Mouse (Mus musculus) hematopoietic stem cell, adult 5-6 weeks (primary cell): Measurements from ENCODE around the gene Usp46. TPM values are rescaled to one million over a fixed set of nuclear protein-coding genes. Genes with fewer than 3 reads are reported as not detected.

ENCODE experiments used
- ATAC-seq, 2 experiments: fragments of 125-278 bp in 1 of 2; replicated peaks in 1 of 2; 2 replicates each; pipeline ENCODE4 v1.8.0; 2016 to 2017; ENCODE audit warnings: inconsistent platforms in 2 of 2, mild to moderate bottlenecking in 2 of 2, moderate number of reproducible peaks in 2 of 2, low read depth in 1 of 2, moderate TSS enrichment in 1 of 2; ENCODE audit not compliant: low FRiP score in 2 of 2, poor library complexity in 2 of 2, severe bottlenecking in 2 of 2, insufficient read depth in 1 of 2, low TSS enrichment in 1 of 2
- total RNA-seq: library from RNA; stranded (forward); fragments of 172-1452, 232-1000 nt; gene quantifications from 2 replicates; pipeline ENCODE4 v1.2.3, GENCODE M21; 2017

Gene Usp46
- total RNA-seq, 1 experiment from 2014 or later, result 12.8 TPM

DNA sequence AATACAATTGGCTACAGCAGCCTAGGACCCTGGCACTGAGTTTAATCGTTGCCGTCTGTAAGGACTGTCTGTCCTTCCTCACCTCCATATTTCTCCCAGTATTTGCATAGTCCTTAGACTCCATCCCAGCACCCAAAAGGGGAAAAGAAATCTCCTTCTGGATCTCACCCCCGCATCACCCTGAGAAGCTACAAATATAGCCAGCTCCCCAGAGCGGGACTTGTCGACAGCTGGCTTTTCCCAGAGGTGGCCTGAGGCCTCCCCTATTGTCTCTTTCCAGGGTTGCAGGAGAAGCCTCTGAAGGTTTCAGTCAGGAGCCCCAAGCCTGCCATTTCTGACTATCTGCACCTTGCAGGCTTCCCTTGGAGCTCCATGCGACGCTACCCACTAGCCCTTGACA, 23.6 kb downstream of the Usp46 start:
- no peak for ATAC-seq

- no peak for ATAC-seq
These were observed 25.4 kb downstream of the Usp46 start for GRCm38 (mm10) chr5:74042796-74043340.

DNA sequence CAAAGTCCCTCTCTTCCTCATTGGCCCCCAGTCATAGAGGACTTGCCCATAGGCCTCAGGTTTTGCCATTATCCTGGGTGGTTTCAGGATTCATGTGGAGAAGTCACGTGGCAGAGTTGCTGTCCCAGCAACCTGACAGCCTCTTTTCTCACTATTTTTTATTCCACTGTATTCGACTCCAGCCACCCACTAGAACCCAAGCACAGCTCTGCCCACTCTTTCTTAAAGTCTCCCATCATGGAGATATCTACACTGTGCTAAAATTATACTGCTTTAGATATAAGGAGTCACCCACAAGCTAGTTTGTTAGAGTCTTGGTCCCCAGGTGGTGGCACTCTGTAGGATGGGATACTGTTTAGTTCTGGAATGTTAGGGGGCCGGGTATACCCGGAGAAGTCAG, 27.7 kb downstream of the Usp46 start:
- ATAC-seq, result no peak

DNA sequence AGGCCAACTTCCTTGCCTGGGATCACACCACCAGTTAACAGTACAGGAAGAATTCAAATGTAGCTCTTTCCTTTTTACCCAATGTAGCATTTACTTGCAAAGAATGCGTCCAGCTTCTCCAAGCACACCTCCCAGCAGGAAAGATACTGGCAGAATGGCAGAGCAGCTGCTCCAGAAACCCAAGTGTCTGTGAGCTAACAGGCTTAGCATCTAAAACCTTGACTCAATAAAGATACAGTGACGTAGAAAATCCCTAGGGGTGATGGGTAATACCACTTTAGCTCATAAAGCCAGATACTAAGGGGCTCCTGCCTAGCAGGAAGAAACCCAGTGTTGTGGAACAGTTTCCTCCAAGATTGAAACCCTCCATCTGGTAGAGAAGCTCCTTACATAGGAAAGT, 32.8 kb downstream of the Usp46 start:
- no peak for ATAC-seq

DNA sequence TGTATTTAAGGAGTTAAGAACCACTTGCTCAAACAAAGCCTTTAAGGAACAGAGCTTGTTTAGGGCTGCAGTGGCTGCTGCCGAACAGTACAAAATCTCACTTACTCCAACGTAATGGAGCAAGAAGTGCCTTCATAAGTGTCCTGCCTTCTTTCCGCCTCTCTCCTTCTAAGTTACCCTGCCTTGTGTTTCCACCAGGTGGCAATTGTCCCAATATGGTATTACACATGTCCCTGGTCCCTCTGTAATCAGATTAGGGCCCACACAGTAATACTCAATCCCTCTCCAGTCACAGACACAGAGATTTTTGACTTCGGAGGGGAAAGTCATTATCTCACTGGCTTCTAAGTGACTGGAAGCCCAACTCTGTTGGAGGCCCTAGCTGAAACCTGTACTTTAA, 34.1 kb downstream of the Usp46 start:
- ATAC-seq, result no peak

- ATAC-seq, result no peak
These were observed 38.4 kb downstream of the Usp46 start for GRCm38 (mm10) chr5:74029787-74030186.

GRCm38 (mm10) chr5:74028691-74029479, 39.3 kb downstream of the Usp46 start:
- peak in 1 of 2 experiments; percentile 29; a peak in 1 of 4 replicates for ATAC-seq

DNA sequence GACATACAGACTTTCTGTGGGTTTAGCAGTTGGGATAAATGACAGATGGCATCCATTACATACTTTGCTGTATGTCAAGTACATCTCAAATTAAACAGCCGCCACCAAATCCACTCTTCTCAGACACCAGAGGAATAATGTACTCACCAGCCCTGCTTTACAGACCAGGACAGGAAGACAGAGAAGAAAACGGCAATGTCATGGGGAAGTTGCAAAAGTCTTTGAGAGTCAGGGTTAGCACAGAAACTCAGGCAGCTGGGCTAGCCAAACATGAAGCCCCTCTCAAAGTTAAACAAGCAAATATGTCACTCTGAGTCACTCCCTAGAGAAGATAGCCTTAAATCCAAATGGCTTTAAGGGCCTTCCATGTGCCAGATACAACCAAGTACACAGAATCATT, 40.0 kb downstream of the Usp46 start:
- ATAC-seq, result peak in 1 of 2 experiments; percentile 25; a peak in 1 of 4 replicates

- no peak for ATAC-seq
These were observed 47.7 kb downstream of the Usp46 start for GRCm38 (mm10) chr5:74020506-74020905.

GRCm38 (mm10) chr5:74018870-74019565, 49.2 kb downstream of the Usp46 start:
- ATAC-seq, result no peak

- ATAC-seq, result no peak
These were observed 50.7 kb downstream of the Usp46 start for GRCm38 (mm10) chr5:74017488-74017887.

DNA sequence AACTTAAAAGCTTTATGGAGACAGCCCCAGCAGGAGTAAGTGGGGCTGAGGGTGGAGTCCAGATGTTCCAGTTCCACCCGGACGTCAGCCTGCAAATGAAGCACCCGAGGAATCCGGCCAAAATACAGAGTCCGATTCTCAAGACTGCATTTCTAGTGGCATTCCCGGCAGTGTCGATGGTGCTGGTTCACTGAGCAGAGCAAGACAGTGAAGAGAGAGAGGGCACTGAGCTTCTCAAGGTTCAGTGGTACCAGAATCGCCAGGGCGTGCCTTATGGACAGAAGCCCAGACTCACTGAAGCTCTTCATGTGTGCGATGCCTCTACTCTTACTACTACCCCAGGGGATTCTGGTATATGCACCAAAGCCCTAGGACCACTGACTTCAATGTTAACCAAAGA, 56.6 kb downstream of the Usp46 start:
- no peak for ATAC-seq

DNA sequence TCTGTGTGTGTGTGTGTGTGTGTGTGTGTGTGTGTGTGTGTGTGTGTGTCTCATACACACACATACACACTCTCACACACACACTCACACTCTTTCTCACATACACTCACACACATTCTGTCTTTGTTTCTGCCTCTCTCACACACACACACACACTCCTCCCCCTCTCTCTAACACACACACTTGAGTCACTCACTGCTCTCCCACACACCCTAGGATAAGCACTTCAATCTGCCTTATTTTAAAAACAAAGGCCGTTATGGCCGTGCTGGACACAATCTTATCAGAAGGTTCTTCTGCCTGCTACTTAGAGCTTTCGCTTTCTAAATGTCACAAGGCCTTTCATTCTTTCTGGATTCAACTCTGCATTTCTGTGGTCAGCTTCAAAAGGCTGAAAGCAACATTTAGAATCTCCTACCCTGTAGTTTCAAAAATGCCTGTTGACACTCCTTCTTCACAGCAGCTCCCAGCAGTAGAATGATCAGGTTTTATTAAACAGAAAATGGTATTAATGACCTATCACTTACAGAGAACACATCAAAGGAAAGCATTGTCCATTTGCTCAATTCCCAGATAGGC, 60.6 kb downstream of the Usp46 start:
- no peak for ATAC-seq

- no peak for ATAC-seq
These were observed 62.3 kb downstream of the Usp46 start for GRCm38 (mm10) chr5:74005936-74006335.

DNA sequence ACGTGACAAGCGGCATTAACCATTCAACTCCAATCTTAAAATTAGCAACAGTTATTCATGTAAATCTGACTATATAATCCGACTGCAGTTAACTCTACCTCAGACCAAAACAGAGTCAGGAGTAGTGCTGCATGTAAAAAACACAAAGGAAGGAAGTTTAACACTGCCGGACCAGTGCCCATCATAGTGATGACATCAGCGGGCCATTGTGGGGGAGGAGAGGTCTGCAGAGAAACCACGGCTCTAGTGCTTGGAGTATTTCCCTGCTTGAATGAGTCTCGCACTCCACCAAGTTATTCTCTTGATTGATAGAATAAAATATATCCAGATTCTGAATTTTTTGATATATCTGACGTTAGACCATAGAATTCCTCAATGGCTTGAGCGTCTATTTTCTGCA, 66.5 kb downstream of the Usp46 start:
- peak; percentile 51 to 74; a peak in 3 of 4 replicates for ATAC-seq

GRCm38 (mm10) chr5:73998966-73999365, 69.3 kb downstream of the Usp46 start:
- ATAC-seq, result no peak

DNA sequence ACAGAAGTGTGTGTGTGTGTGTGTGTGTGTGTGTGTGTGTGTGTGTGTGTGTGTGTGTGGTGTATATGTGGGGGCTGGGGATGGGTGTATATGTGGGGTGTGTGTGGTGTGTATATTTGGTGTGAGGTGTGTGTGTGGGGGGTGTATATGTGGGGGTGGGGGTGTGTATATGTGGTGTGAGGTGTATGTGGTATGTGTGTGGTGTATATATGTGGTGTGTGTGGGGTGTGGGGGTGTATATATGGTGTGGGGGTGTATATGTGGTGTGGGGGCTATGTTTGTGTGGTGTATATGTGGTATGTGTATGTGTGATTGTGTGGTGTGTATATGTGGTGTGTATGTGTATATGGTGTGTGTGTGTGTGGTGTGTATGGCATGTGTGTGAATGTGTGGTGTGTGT, 73.4 kb downstream of the Usp46 start:
- ATAC-seq, result no peak

DNA sequence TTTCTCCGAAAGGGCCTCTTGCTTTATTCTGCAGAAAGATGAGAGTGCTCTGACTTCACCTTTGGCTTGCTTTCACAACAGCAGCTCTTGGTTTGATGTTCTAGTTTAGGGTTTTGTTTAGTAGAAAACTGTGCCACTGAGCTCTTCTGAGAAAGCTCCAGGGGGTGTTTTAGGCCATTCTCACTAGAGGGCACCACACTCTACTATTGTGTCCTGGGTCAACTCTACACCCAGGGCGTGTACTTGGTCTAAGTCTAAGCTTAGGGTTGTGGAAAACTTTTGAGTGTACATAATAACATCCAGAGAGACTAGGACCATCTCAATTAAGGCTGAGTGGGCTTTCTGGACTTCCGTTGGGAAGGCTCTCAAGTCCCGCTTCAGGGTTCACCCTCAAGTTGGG, 74.7 kb downstream of the Usp46 start:
- peak; percentile 46 to 65; a peak in 1 of 4 replicates for ATAC-seq
